Mouse (Mus musculus): Measurements from ENCODE around the gene Xpo6.

- TF ChIP-seq CTCF (IDR thresholded peaks at IDR 0.05; ENCODE audit: extremely low read depth, insufficient read depth, insufficient read length, insufficient replicate concordance), result no peak
- TF ChIP-seq POLR2A (IDR thresholded peaks at IDR 0.05; ENCODE audit: low read depth, low read length), result no peak
Measured at GRCm38 (mm10) chr7:126066777-126067176, 133.5 kb downstream of the Xpo6 start.

Data from spleen, adult 2 months (tissue).